Mouse (Mus musculus) activated CD4-positive, CD25-positive, alpha-beta regulatory T cell (primary cell): ENCODE data around the gene Rasd2. TPM values are rescaled to one million over a fixed set of nuclear protein-coding genes. Genes with fewer than 3 reads are reported as not detected.

Source experiments
- polyA plus RNA-seq, 2 experiments: library from polyadenylated mRNA; unstranded; fragments of 100-300 nt; shearing (Covaris generic); gene quantifications; one replicate each; pipeline ENCODE4 v1.2.1; 2017

Rasd2 gene
- 1 to 10 TPM in 1 of 2 experiments, under 1 TPM in 1; 0.10 to 1.6 TPM for polyA plus RNA-seq

GRCm38 (mm10) chr8:75213686-75214085, at the start of gene Rasd2:
Rasd2 (plus strand) TSS chr8:75213944.

Other genes with a start within 250 kb of the Rasd2 start
- 10 to 100 TPM; 12.4 to 18.9 TPM for gene Hmgxb4, start 220.6 kb upstream of the Rasd2 start, polyA plus RNA-seq
- gene Tom1, start 180.2 kb upstream of the Rasd2 start, polyA plus RNA-seq: 10 to 100 TPM; 18.2 to 20.9 TPM
- gene Hmox1, start 120.3 kb upstream of the Rasd2 start, polyA plus RNA-seq: 10 to 100 TPM; 12.7 to 15.8 TPM
- 10 to 100 TPM; 54.0 to 86.9 TPM for gene Mcm5, start 104.4 kb upstream of the Rasd2 start, polyA plus RNA-seq
- gene Gm10358, start 192.6 kb downstream of the Rasd2 start, polyA plus RNA-seq: under 1 TPM; 0.21 to 0.26 TPM
- gene Iqcm, start 234.8 kb downstream of the Rasd2 start, polyA plus RNA-seq: not detected